ENCODE assay signal across 1 mouse cellular context in the genomic region with DNA sequence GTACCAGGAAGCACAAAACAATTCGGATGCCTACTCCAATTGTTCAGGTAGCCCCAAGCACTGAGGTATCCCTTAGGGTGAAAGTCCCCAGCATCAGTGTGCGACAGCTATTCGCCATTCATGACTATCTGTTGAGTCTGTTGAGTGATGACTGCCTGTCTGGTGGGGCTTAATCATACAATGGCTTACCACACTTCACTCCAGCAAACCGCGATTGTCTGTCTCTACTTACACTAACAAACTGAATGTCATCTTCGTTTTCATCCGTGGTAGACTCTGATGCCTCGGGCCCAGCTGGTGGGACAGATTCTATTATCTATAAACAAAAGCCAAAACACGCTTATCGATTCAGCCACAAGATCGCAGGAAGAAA.
TF ChIP-seq lines count a peak whose summit lies in the region.

No protein-coding gene starts in this region.

TF ChIP-seq in CH12.LX, 34 proteins besides CTCF, POLR2A, EP300 and RAD21 (continued from another document):
- no peak for TF ChIP-seq USF1 (IDR thresholded peaks at IDR 0.05; ENCODE audit: low read depth, low read length)
- TF ChIP-seq USF2 (conservative IDR thresholded peaks at IDR 0.05; ENCODE audit: low read depth, low read length), result no peak
- no peak for TF ChIP-seq TCF12 (IDR thresholded peaks at IDR 0.05; ENCODE audit: low read depth, low read length)
- no peak for TF ChIP-seq IRF4 (IDR thresholded peaks at IDR 0.05; ENCODE audit: low read depth, low read length)
